Comparison of ENCODE assay signal across 11 mouse cellular contexts in genomic region chr8:56620691-56621090, GRCm38 (mm10).
A peak's percentile ranks its signal among the peaks of the same experiment; 100 is the strongest.
DNase-seq lines count a peak whose midpoint lies in the region; ATAC-seq and TF ChIP-seq lines count a peak whose summit lies in the region.
"Had no signal": no experiment of that assay in that cellular context is flagged by ENCODE, and none has a peak within 500 bp of the region (broad histone marks: within the 10 kb centered on the region; RNA-seq: fewer than 3 reads in every experiment).

No protein-coding gene starts in this region.

- H3K36me3 ChIP-seq in lung, embryonic 14.5 days (ENCODE audit: insufficient read depth): no peaks in the 10 kb centered on the region
- H3K36me3 ChIP-seq in lung, postnatal 0 days (ENCODE audit: insufficient read depth, low read length): no peaks in the 10 kb centered on the region
- no peaks in the 10 kb centered on the region for H3K36me3 ChIP-seq in embryonic facial prominence, embryonic 13.5 days
- H3K36me3 ChIP-seq in liver, embryonic 15.5 days (replicated peaks): no peaks in the 10 kb centered on the region
- H3K36me3 ChIP-seq in forebrain, embryonic 10.5 days (replicated peaks): no peaks in the 10 kb centered on the region
- H3K36me3 ChIP-seq: hindbrain, embryonic 12.5 days; kidney, embryonic 15.5 days had no signal

- H3K27me3 ChIP-seq in lung, embryonic 14.5 days (ENCODE audit: insufficient read depth, low read length): peaks cover 22% of the 10 kb centered on the region
- peaks cover 6% of the 10 kb centered on the region; the same call in 1 of the 2 replicates for H3K27me3 ChIP-seq in lung, postnatal 0 days (replicated peaks; ENCODE audit: insufficient read depth, low read length)
- H3K27me3 ChIP-seq in embryonic facial prominence, embryonic 13.5 days: peaks cover 72% of the 10 kb centered on the region
- peaks cover 54% of the 10 kb centered on the region for H3K27me3 ChIP-seq in liver, embryonic 15.5 days
- peaks cover 70% of the 10 kb centered on the region for H3K27me3 ChIP-seq in forebrain, embryonic 10.5 days (ENCODE audit: poor library complexity, severe bottlenecking)

- H3K9me3 ChIP-seq in lung, embryonic 14.5 days (ENCODE audit: low read depth, low read length): no peaks in the 10 kb centered on the region
- no peaks in the 10 kb centered on the region for H3K9me3 ChIP-seq in lung, postnatal 0 days (ENCODE audit: low read length)
- H3K9me3 ChIP-seq in embryonic facial prominence, embryonic 13.5 days: no peaks in the 10 kb centered on the region
- H3K9me3 ChIP-seq in liver, embryonic 15.5 days (replicated peaks): no peaks in the 10 kb centered on the region
- H3K9me3 ChIP-seq in forebrain, embryonic 10.5 days: no peaks in the 10 kb centered on the region
- H3K9me3 ChIP-seq: hindbrain, embryonic 12.5 days; kidney, embryonic 15.5 days had no signal

- TF ChIP-seq CTCF in lung, embryonic 14.5 days (IDR thresholded peaks at IDR 0.05; ENCODE audit: low read depth): no peak
- TF ChIP-seq CTCF in lung, postnatal 0 days (IDR thresholded peaks at IDR 0.05): no peak

- H3K4me2 ChIP-seq in lung, embryonic 14.5 days: peak overlapping the region; percentile 25; the same call in 1 of the 2 replicates
- no peak overlapping the region for H3K4me2 ChIP-seq in lung, postnatal 0 days (replicated peaks; ENCODE audit: low read depth, low read length)
- H3K4me2 ChIP-seq in embryonic facial prominence, embryonic 13.5 days: 0 out of 2 replicates have a peak overlapping the region, but pooled peaks have one; percentile 7
- H3K4me2 ChIP-seq in liver, embryonic 15.5 days: peak overlapping the region; percentile 18; the same call in 1 of the 2 replicates
- H3K4me2 ChIP-seq: hindbrain, embryonic 12.5 days; kidney, embryonic 15.5 days had no signal

- no peak for TF ChIP-seq EP300 in lung, postnatal 0 days (IDR thresholded peaks at IDR 0.05)

- H3K9ac ChIP-seq in lung, embryonic 14.5 days: no peak overlapping the region
- H3K9ac ChIP-seq in lung, postnatal 0 days (replicated peaks; ENCODE audit: low read depth): no peak overlapping the region
- H3K9ac ChIP-seq in embryonic facial prominence, embryonic 13.5 days: no peak overlapping the region
- H3K9ac ChIP-seq in liver, embryonic 15.5 days: no peak overlapping the region
- H3K9ac ChIP-seq: hindbrain, embryonic 12.5 days; kidney, embryonic 15.5 days had no signal

- no peak for ATAC-seq in lung, embryonic 14.5 days (ENCODE audit: insufficient read depth)
- no peak for ATAC-seq in lung, postnatal 0 days
- ATAC-seq in embryonic facial prominence, embryonic 13.5 days (ENCODE audit: insufficient number of reproducible peaks, insufficient read depth, low FRiP score, low TSS enrichment, low read depth): no peak
- ATAC-seq in liver, embryonic 15.5 days (ENCODE audit: insufficient read depth): no peak

- no peak overlapping the region for H3K4me3 ChIP-seq in lung, embryonic 14.5 days (ENCODE audit: low read depth, low read length)
- H3K4me3 ChIP-seq in lung, postnatal 0 days (ENCODE audit: low read depth, low read length): no peak overlapping the region
- no peak overlapping the region for H3K4me3 ChIP-seq in embryonic facial prominence, embryonic 13.5 days
- H3K4me3 ChIP-seq in liver, embryonic 15.5 days (replicated peaks): no peak overlapping the region
- no peak overlapping the region for H3K4me3 ChIP-seq in forebrain, embryonic 10.5 days
- H3K4me3 ChIP-seq: erythroblast, embryonic 14.5 days; hindbrain, embryonic 12.5 days; kidney, embryonic 15.5 days had no signal

- intact Hi-C loops in left cerebral cortex, postnatal 10 days (cut with DNase I): loop anchor here (5.0 kb wide), 1 partner anchor 707 kb away; no protein-coding TSS in a partner anchor

- H3K4me1 ChIP-seq in lung, embryonic 14.5 days (ENCODE audit: insufficient read depth): peaks cover 21% of the 10 kb centered on the region
- 0 out of 2 replicates have a peak, but pooled peaks cover 5% of the 10 kb centered on the region for H3K4me1 ChIP-seq in lung, postnatal 0 days (ENCODE audit: insufficient read depth, low read depth, low read length)
- H3K4me1 ChIP-seq in embryonic facial prominence, embryonic 13.5 days: peaks cover 16% of the 10 kb centered on the region
- 0 out of 2 replicates have a peak, but pooled peaks cover 12% of the 10 kb centered on the region for H3K4me1 ChIP-seq in liver, embryonic 15.5 days (replicated peaks)
- peaks cover 51% of the 10 kb centered on the region for H3K4me1 ChIP-seq in forebrain, embryonic 10.5 days

- no peak for DNase-seq in lung, embryonic 14.5 days
- no peak for DNase-seq in lung, postnatal 0 days (ENCODE audit: low spot score)
- peak; percentile 49 for DNase-seq in embryo, embryonic 11 days
- DNase-seq in left cerebral cortex, postnatal 10 days (ENCODE audit: extremely low spot score in 1 of 2, low spot score in 2 of 2): no peak
- DNase-seq in forebrain, embryonic 10.5 days (ENCODE audit: extremely low spot score, low spot score): no peak
- DNase-seq: cerebellum, adult 9-10 months had no signal

- no peak overlapping the region for H3K27ac ChIP-seq in lung, embryonic 14.5 days (ENCODE audit: low read depth)
- H3K27ac ChIP-seq in lung, postnatal 0 days (ENCODE audit: low read length): no peak overlapping the region
- no peak overlapping the region for H3K27ac ChIP-seq in embryonic facial prominence, embryonic 13.5 days
- H3K27ac ChIP-seq in liver, embryonic 15.5 days (replicated peaks): no peak overlapping the region
- H3K27ac ChIP-seq in forebrain, embryonic 10.5 days: no peak overlapping the region
- H3K27ac ChIP-seq: hindbrain, embryonic 12.5 days; kidney, embryonic 15.5 days had no signal

- WGBS in lung, embryonic 14.5 days: 18% methylated on average over 10 of the region's 10 CpGs
- WGBS in lung, postnatal 0 days: 24% methylated on average over 10 of the region's 10 CpGs
- 6% methylated on average over 10 of the region's 10 CpGs for WGBS in embryonic facial prominence, embryonic 13.5 days
- 13% methylated on average over 10 of the region's 10 CpGs for WGBS in liver, embryonic 15.5 days (ENCODE audit: insufficient replicate concordance)
- WGBS in forebrain, embryonic 10.5 days: 4% methylated on average over 10 of the region's 10 CpGs
